Mouse (Mus musculus) liver, adult 2 months (tissue): Measurements from ENCODE around the gene Dohh.

ENCODE experiments used
- CTCF ChIP-seq: fragments of 200-500 bp; IDR thresholded peaks from 2 replicates; pipeline ENCODE4 v1.5.1; 2011; ENCODE audit warnings: low read depth, low read length, control low read depth
- POLR2A ChIP-seq: fragments of 200-500 bp; IDR thresholded peaks from 2 replicates; pipeline ENCODE4 v1.6.1; 2011; ENCODE audit warnings: low read length, control low read depth; ENCODE audit not compliant: insufficient read depth; ENCODE audit errors: extremely low read depth

- TF ChIP-seq POLR2A (no peak), CTCF (no peak)
These were observed 36.1 kb downstream of the Dohh start for GRCm38 (mm10) chr10:81420191-81420767.
